Mouse (Mus musculus): ENCODE measurements around the gene Utp14a. TPM values are rescaled to one million over a fixed set of nuclear protein-coding genes. Genes with fewer than 3 reads are reported as not detected.
"Not testable (repeated sequence)": the region's sequence is repeated elsewhere in the genome, so short reads cannot be mapped to it uniquely, and the experiment has no call there.

Gene Utp14a
- 15.1 and 16.0 TPM in 2 replicates for polyA plus RNA-seq (2014; fragmentation: Nextera tagmentation; extraction: Ambion mirVana)

- ATAC-seq (ENCODE audit: low FRiP score) (peak; percentile 99), DNase-seq (ENCODE audit: low spot score) (peak; percentile 92)
- Histone ChIP-seq H3K9ac (peak within 1 kb of the TSS; percentile 62), H3K9me3 (ENCODE audit: control insufficient read depth, low read length) (no peaks in the 10 kb centered on the region), H3K36me3 (replicated peaks; ENCODE audit: control insufficient read depth, insufficient read depth) (no peaks in the 10 kb centered on the region; the same call in 1 of the 2 replicates), H3K4me3 (replicated peaks; ENCODE audit: low read length) (peak within 1 kb of the TSS; percentile 46), H3K27me3 (ENCODE audit: control insufficient read depth, insufficient read depth, low read length) (no peaks in the 10 kb centered on the region), H3K27ac (peak within 1 kb of the TSS; percentile 77), H3K4me1 (replicated peaks; ENCODE audit: control insufficient read depth, insufficient read depth, low read length) (no peaks in the 10 kb centered on the region), H3K4me2 (replicated peaks) (peak within 1 kb of the TSS; percentile 62)
- whole genome bisulfite sequencing, result 10% methylated on average over 33 of the region's 33 CpGs
These were observed at the start of gene Utp14a for GRCm38 (mm10) chrX:48256468-48257007. TSS of gene Utp14a (plus strand) at chrX:48256862.

GRCm38 (mm10) chrX:48207761-48208487, 48.7 kb upstream of the Utp14a start:
- WGBS, result 15% methylated on average over 36 of the region's 36 CpGs
- Histone ChIP-seq H3K36me3 (replicated peaks; ENCODE audit: control insufficient read depth, insufficient read depth) (no peaks in the 10 kb centered on the region), H3K9me3 (ENCODE audit: control insufficient read depth, low read length) (no peaks in the 10 kb centered on the region), H3K27ac (peak overlapping the region; percentile 76), H3K4me3 (replicated peaks; ENCODE audit: low read length) (peak overlapping the region; percentile 70), H3K4me1 (replicated peaks; ENCODE audit: control insufficient read depth, insufficient read depth, low read length) (peaks cover 10% of the 10 kb centered on the region), H3K27me3 (ENCODE audit: control insufficient read depth, insufficient read depth, low read length) (no peaks in the 10 kb centered on the region), H3K4me2 (replicated peaks) (peak overlapping the region; percentile 62), H3K9ac (peak overlapping the region; percentile 69)
- DNase-seq (ENCODE audit: low spot score) (peak; percentile 25), ATAC-seq (ENCODE audit: low FRiP score) (peak; percentile 82)

- no peaks in the 10 kb centered on the region for H3K27me3 ChIP-seq (ENCODE audit: control insufficient read depth, insufficient read depth, low read length)
- H3K4me1 ChIP-seq (replicated peaks; ENCODE audit: control insufficient read depth, insufficient read depth, low read length), result peaks cover 10% of the 10 kb centered on the region
- no peaks in the 10 kb centered on the region for H3K36me3 ChIP-seq (replicated peaks; ENCODE audit: control insufficient read depth, insufficient read depth)
- H3K9me3 ChIP-seq (ENCODE audit: control insufficient read depth, low read length), result no peaks in the 10 kb centered on the region
- peak within 1 kb of the TSS; percentile 82 for H3K27ac ChIP-seq
- peak; percentile 99 for ATAC-seq (ENCODE audit: low FRiP score)
- WGBS, result 18% methylated on average over 28 of the region's 34 CpGs
- peak within 1 kb of the TSS; percentile 70 for H3K4me3 ChIP-seq (replicated peaks; ENCODE audit: low read length)
- peak within 1 kb of the TSS; percentile 69 for H3K9ac ChIP-seq
- H3K4me2 ChIP-seq (replicated peaks), result peak within 1 kb of the TSS; percentile 62
- peak; percentile 89 for DNase-seq (ENCODE audit: low spot score)
These were observed 48.0 kb upstream of the Utp14a start, which contains the start of gene Zdhhc9 for GRCm38 (mm10) chrX:48208519-48209185. TSS of gene Zdhhc9 (minus strand) at chrX:48208878.

GRCm38 (mm10) chrX:48209746-48210145, 46.9 kb upstream of the Utp14a start:
- H3K27me3 ChIP-seq (ENCODE audit: control insufficient read depth, insufficient read depth, low read length); H3K9me3 ChIP-seq (ENCODE audit: control insufficient read depth, low read length); H3K27ac ChIP-seq; H3K36me3 ChIP-seq (replicated peaks; ENCODE audit: control insufficient read depth, insufficient read depth); ATAC-seq (ENCODE audit: low FRiP score); H3K9ac ChIP-seq; H3K4me3 ChIP-seq (replicated peaks; ENCODE audit: low read length); DNase-seq (ENCODE audit: low spot score); H3K4me2 ChIP-seq (replicated peaks): not testable (repeated sequence)
- H3K4me1 ChIP-seq (replicated peaks; ENCODE audit: control insufficient read depth, insufficient read depth, low read length), result peaks cover 10% of the 10 kb centered on the region
- WGBS, result 93% methylated on average over 2 of the region's 4 CpGs

- WGBS, result 89% methylated on average over 5 of the region's 5 CpGs
- no peak overlapping the region for H3K9ac ChIP-seq
- no peaks in the 10 kb centered on the region for H3K27me3 ChIP-seq (ENCODE audit: control insufficient read depth, insufficient read depth, low read length)
- no peak for ATAC-seq (ENCODE audit: low FRiP score)
- no peaks in the 10 kb centered on the region for H3K4me1 ChIP-seq (replicated peaks; ENCODE audit: control insufficient read depth, insufficient read depth, low read length)
- H3K36me3 ChIP-seq (replicated peaks; ENCODE audit: control insufficient read depth, insufficient read depth), result no peaks in the 10 kb centered on the region
- no peak for DNase-seq (ENCODE audit: low spot score)
- no peak overlapping the region for H3K4me3 ChIP-seq (replicated peaks; ENCODE audit: low read length)
- H3K4me2 ChIP-seq (replicated peaks), result no peak overlapping the region
- H3K9me3 ChIP-seq (ENCODE audit: control insufficient read depth, low read length), result no peaks in the 10 kb centered on the region
- H3K27ac ChIP-seq, result no peak overlapping the region
These were observed 37.2 kb upstream of the Utp14a start for GRCm38 (mm10) chrX:48219468-48219867.

GRCm38 (mm10) chrX:48222706-48223105, 34.0 kb upstream of the Utp14a start:
- no peaks in the 10 kb centered on the region for H3K36me3 ChIP-seq (replicated peaks; ENCODE audit: control insufficient read depth, insufficient read depth)
- ATAC-seq (ENCODE audit: low FRiP score), result no peak
- no peaks in the 10 kb centered on the region for H3K9me3 ChIP-seq (ENCODE audit: control insufficient read depth, low read length)
- no peak overlapping the region for H3K4me2 ChIP-seq (replicated peaks)
- no peaks in the 10 kb centered on the region for H3K27me3 ChIP-seq (ENCODE audit: control insufficient read depth, insufficient read depth, low read length)
- H3K27ac ChIP-seq, result no peak overlapping the region
- 76% methylated on average over 7 of the region's 7 CpGs for WGBS
- H3K4me1 ChIP-seq (replicated peaks; ENCODE audit: control insufficient read depth, insufficient read depth, low read length), result no peaks in the 10 kb centered on the region
- no peak for DNase-seq (ENCODE audit: low spot score)
- H3K9ac ChIP-seq, result no peak overlapping the region
- no peak overlapping the region for H3K4me3 ChIP-seq (replicated peaks; ENCODE audit: low read length)

GRCm38 (mm10) chrX:48226225-48226624, 30.4 kb upstream of the Utp14a start:
- H3K27me3 ChIP-seq (ENCODE audit: control insufficient read depth, insufficient read depth, low read length), result no peaks in the 10 kb centered on the region
- H3K4me2 ChIP-seq (replicated peaks), result no peak overlapping the region
- no peaks in the 10 kb centered on the region for H3K36me3 ChIP-seq (replicated peaks; ENCODE audit: control insufficient read depth, insufficient read depth)
- 84% methylated on average over 7 of the region's 7 CpGs for WGBS
- ATAC-seq (ENCODE audit: low FRiP score), result no peak
- H3K9ac ChIP-seq, result no peak overlapping the region
- no peaks in the 10 kb centered on the region for H3K4me1 ChIP-seq (replicated peaks; ENCODE audit: control insufficient read depth, insufficient read depth, low read length)
- H3K9me3 ChIP-seq (ENCODE audit: control insufficient read depth, low read length), result no peaks in the 10 kb centered on the region
- no peak overlapping the region for H3K4me3 ChIP-seq (replicated peaks; ENCODE audit: low read length)
- no peak for DNase-seq (ENCODE audit: low spot score)
- no peak overlapping the region for H3K27ac ChIP-seq

GRCm38 (mm10) chrX:48234417-48234816, 22.2 kb upstream of the Utp14a start:
- 72% methylated on average over 7 of the region's 7 CpGs for WGBS
- Histone ChIP-seq H3K4me3 (replicated peaks; ENCODE audit: low read length) (no peak overlapping the region), H3K9ac (no peak overlapping the region), H3K27ac (no peak overlapping the region), H3K27me3 (ENCODE audit: control insufficient read depth, insufficient read depth, low read length) (no peaks in the 10 kb centered on the region), H3K36me3 (replicated peaks; ENCODE audit: control insufficient read depth, insufficient read depth) (no peaks in the 10 kb centered on the region), H3K4me1 (replicated peaks; ENCODE audit: control insufficient read depth, insufficient read depth, low read length) (no peaks in the 10 kb centered on the region), H3K9me3 (ENCODE audit: control insufficient read depth, low read length) (no peaks in the 10 kb centered on the region), H3K4me2 (replicated peaks) (no peak overlapping the region)
- no peak for ATAC-seq (ENCODE audit: low FRiP score)
- DNase-seq (ENCODE audit: low spot score), result no peak

- ATAC-seq (ENCODE audit: low FRiP score) (peak; percentile 71), DNase-seq (ENCODE audit: low spot score) (peak; percentile 24)
- Histone ChIP-seq H3K9ac (peak overlapping the region; percentile 62), H3K4me2 (replicated peaks) (peak overlapping the region; percentile 62), H3K27me3 (ENCODE audit: control insufficient read depth, insufficient read depth, low read length) (no peaks in the 10 kb centered on the region), H3K4me1 (replicated peaks; ENCODE audit: control insufficient read depth, insufficient read depth, low read length) (no peaks in the 10 kb centered on the region), H3K4me3 (replicated peaks; ENCODE audit: low read length) (peak overlapping the region; percentile 46), H3K9me3 (ENCODE audit: control insufficient read depth, low read length) (no peaks in the 10 kb centered on the region), H3K36me3 (replicated peaks; ENCODE audit: control insufficient read depth, insufficient read depth) (no peaks in the 10 kb centered on the region; the same call in 1 of the 2 replicates), H3K27ac (peak overlapping the region; percentile 77)
- 17% methylated on average over 18 of the region's 18 CpGs for WGBS
These were observed 733 bp upstream of the Utp14a start for GRCm38 (mm10) chrX:48255830-48256428.

All from hindbrain, embryonic 14.5 days (tissue).